Mouse (Mus musculus) midbrain, postnatal 0 days (tissue): ENCODE measurements around the gene Gadd45a. TPM values are rescaled to one million over a fixed set of nuclear protein-coding genes. Genes with fewer than 3 reads are reported as not detected.
A peak's percentile ranks its signal among the peaks of the same experiment; 100 is the strongest.

ENCODE experiments used
- ATAC-seq: fragments of 200-750 bp; cut with Nextera tagmentation; 2 replicates; pipeline ENCODE4 v1.8.0; 2017; ENCODE audit warnings: moderate number of reproducible peaks, mild to moderate bottlenecking, moderate TSS enrichment, moderate library complexity; ENCODE audit not compliant: low FRiP score
- DNase-seq: peaks from one replicate; pipeline ENCODE4 v3.0.0-alpha.2; 2015; ENCODE audit warnings: low spot score
- H3K27ac ChIP-seq: fragments of 300-500 bp; sonication (generic); 2 replicates; pipeline ENCODE4 v1.5.1; 2014; ENCODE audit warnings: low read depth, mild to moderate bottlenecking, low read length, mixed read lengths
- H3K27me3 ChIP-seq: fragments of 300-500 bp; sonication (generic); 2 replicates; pipeline ENCODE4 v1.6.1; 2014; ENCODE audit warnings: low read length, control low read depth, mixed read lengths; ENCODE audit not compliant: insufficient read depth
- H3K36me3 ChIP-seq: fragments of 300-500 bp; sonication (generic); 2 replicates; pipeline ENCODE4 v1.6.1; 2014; ENCODE audit warnings: low read length, control low read depth, mixed read lengths; ENCODE audit not compliant: insufficient read depth
- H3K4me1 ChIP-seq: fragments of 300-500 bp; sonication (generic); 2 replicates; pipeline ENCODE4 v1.6.1; 2014; ENCODE audit warnings: mild to moderate bottlenecking, control low read depth, antibody characterized with exemption, low read length, mixed read lengths; ENCODE audit not compliant: insufficient read depth
- H3K4me2 ChIP-seq: fragments of 300-500 bp; sonication (generic); 2 replicates; pipeline ENCODE4 v1.6.1; 2014; ENCODE audit warnings: low read depth, mild to moderate bottlenecking, low read length, mixed read lengths; ENCODE audit not compliant: poor library complexity, severe bottlenecking
- H3K4me3 ChIP-seq: fragments of 300-500 bp; sonication (generic); 2 replicates; pipeline ENCODE4 v1.5.1; 2014; ENCODE audit warnings: low read depth, mild to moderate bottlenecking, low read length, moderate library complexity
- H3K9ac ChIP-seq: fragments of 300-500 bp; sonication (generic); replicated peaks from 2 replicates; pipeline ENCODE4 v1.6.1; 2014; ENCODE audit warnings: mild to moderate bottlenecking, low read length, moderate library complexity, mixed read lengths; ENCODE audit not compliant: poor library complexity, severe bottlenecking
- H3K9me3 ChIP-seq: fragments of 300-500 bp; sonication (generic); 2 replicates; pipeline ENCODE4 v1.6.1; 2016; ENCODE audit warnings: low read length, control low read depth
- CTCF ChIP-seq: IDR thresholded peaks from 2 replicates; pipeline ENCODE4 v1.5.1; 2016; ENCODE audit warnings: antibody characterized with exemption, mild to moderate bottlenecking
- WGBS: fragments of 180-500 bp; shearing (Covaris S2); extraction: QIAGEN DNeasy Blood & Tissue Kit; methylation state at CpG from one replicate; pipeline ENCODE4 v1.1.7; 2014; 5-methylcytosine and 5-hydroxymethylcytosine counted together
- polyA plus RNA-seq: library from polyadenylated mRNA; unstranded; fragments of >200 nt; fragmentation: Nextera tagmentation; extraction: Ambion mirVana; gene quantifications from 2 replicates; pipeline ENCODE4 v1.2.1, GENCODE M21; 2015
- total RNA-seq: library from RNA; depleted of rRNA; stranded (reverse); fragments of >200 nt; gene quantifications from 2 replicates; pipeline ENCODE4 v1.2.3, GENCODE M21; 2014

The Gadd45a gene
- total and polyA plus RNA-seq, 2 experiments from 2014 or later = 8.6 to 11.2 TPM

DNA sequence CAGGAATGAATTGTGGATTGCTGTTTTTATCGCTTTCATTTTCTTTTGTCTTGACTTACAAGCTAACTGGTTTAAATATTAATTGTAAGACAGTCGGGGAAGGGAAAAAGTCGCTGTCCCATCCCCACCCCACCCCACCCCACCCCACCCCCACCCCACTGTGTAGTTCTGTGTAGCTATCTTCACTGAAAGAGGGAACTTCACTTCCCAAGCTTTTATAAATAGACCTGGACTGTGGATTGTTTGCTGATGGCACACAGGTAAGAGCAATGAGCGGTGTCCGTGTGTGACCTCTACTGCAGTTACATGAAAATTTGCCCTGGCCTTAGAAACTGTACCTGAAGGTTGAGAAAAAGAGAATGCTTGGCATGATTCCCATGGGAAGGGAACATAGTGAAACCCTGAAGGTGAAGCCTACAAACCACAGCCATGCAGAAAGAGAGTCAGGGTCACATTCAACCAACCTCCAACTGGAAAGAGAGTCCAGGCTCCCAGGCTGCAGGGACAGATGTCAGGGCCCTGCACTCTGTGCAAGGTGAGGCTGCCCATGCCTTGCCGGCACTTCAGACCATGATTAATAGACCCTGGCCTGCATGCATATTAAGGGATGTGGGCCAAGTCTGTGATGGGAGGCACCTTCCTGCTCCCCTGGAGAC lies 23.8 kb downstream of the Gadd45a start:
- Histone ChIP-seq H3K4me3 (no peak overlapping the region), H3K27me3 (no peaks in the 10 kb centered on the region), H3K36me3 (no peaks in the 10 kb centered on the region), H3K27ac (no peak overlapping the region), H3K4me1 (no peaks in the 10 kb centered on the region), H3K4me2 (no peak overlapping the region), H3K9me3 (no peaks in the 10 kb centered on the region), H3K9ac (no peak overlapping the region)
- ATAC-seq (no peak), DNase-seq (no peak)
- WGBS = 97% methylated on average over 6 of the region's 6 CpGs
- TF ChIP-seq CTCF = no peak

DNA sequence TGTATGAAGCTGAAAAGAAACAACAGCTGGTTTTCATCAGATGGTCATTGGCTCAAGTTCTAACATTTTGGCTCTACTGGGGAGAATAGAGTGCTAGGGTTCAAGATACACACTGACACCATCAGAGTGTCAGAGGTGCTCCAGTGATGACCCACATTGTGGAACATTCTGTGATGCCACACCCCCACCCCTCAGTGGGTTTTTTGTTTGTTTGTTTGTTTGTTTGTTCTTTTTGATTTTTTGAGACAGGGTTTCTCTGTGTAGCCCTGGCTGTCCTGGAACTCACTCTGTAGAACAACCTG lies 26.1 kb downstream of the Gadd45a start:
- Histone ChIP-seq H3K36me3 (no peaks in the 10 kb centered on the region), H3K27me3 (no peaks in the 10 kb centered on the region), H3K9me3 (no peaks in the 10 kb centered on the region), H3K4me2 (no peak overlapping the region), H3K4me3 (no peak overlapping the region), H3K4me1 (no peaks in the 10 kb centered on the region), H3K9ac (no peak overlapping the region), H3K27ac (no peak overlapping the region)
- no peak for ATAC-seq
- DNase-seq = no peak
- no peak for TF ChIP-seq CTCF

DNA sequence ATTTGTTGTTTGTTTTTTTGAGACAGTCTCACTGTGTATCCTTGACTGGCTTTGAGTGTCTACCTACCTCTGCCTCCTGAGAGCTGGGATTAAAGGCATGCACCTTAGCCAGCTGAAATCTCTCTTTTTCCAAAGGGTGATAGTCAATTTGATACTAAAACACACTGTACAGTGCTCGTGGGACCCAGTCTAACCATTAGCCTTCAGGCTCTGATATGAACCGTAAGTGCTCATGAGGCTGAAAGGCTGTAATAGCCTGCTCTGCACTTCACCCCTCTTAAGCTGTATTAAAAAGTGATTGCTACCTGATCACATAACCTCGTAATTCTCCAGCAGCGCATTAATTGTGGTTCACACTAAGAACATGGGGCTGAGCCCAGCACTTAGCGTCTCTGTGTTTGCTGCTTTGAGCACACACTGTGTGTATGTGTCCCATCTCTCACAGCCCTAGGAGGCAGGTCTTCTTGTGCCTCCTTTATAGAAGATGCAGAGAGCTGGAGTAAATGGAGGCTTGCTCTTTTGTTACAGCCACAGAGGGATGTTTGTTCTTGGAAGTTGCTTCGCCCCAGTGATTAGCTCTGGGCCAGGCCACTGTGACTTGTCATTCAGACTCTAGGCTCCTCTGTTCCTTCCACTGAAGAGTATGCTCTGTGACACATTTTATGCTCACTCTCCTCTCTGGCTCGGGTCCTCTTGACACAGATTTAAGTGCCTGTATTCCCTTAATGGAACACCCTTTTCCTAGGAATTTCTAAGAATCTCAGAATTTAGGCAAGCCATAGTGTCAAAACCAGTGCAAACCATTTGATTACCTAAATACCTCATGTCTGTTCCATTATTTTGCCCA lies 26.7 kb downstream of the Gadd45a start:
- H3K4me2 ChIP-seq = no peak overlapping the region
- H3K27me3 ChIP-seq = no peaks in the 10 kb centered on the region
- H3K9me3 ChIP-seq = no peaks in the 10 kb centered on the region
- ATAC-seq (0 out of 2 replicates have a peak, but pooled peaks have one; percentile 52), DNase-seq (peak; percentile 38)
- H3K4me3 ChIP-seq = no peak overlapping the region
- WGBS = 51% methylated on average over 7 of the region's 7 CpGs
- TF ChIP-seq CTCF = no peak
- H3K9ac ChIP-seq = no peak overlapping the region
- H3K4me1 ChIP-seq = no peaks in the 10 kb centered on the region
- no peak overlapping the region for H3K27ac ChIP-seq
- no peaks in the 10 kb centered on the region for H3K36me3 ChIP-seq

DNA sequence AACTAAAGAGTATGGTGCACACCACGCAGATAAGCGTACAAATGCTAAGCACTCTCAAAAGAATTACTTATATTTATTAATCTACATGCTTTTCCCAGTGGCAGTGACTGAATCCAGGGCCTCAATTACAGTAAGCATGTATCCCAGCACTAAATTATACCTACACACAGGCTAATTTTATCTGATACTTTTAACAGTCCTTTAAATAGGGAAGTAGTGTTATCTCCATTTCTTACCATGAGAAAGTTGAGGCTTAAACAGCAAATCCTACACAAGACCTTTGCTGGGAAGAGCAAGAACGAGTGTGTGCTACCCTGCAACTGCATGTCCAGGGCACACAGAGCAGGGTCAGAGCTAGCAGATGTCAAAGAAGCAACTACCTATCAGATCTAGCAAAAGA lies 27.4 kb downstream of the Gadd45a start:
- ATAC-seq = no peak
- H3K36me3 ChIP-seq = no peaks in the 10 kb centered on the region
- H3K9me3 ChIP-seq = no peaks in the 10 kb centered on the region
- H3K27ac ChIP-seq = no peak overlapping the region
- no peaks in the 10 kb centered on the region for H3K4me1 ChIP-seq
- 89% methylated on average over 3 of the region's 3 CpGs for WGBS
- DNase-seq = no peak
- H3K9ac ChIP-seq = no peak overlapping the region
- no peak overlapping the region for H3K4me3 ChIP-seq
- no peak for TF ChIP-seq CTCF
- H3K27me3 ChIP-seq = no peaks in the 10 kb centered on the region
- H3K4me2 ChIP-seq = no peak overlapping the region

DNA sequence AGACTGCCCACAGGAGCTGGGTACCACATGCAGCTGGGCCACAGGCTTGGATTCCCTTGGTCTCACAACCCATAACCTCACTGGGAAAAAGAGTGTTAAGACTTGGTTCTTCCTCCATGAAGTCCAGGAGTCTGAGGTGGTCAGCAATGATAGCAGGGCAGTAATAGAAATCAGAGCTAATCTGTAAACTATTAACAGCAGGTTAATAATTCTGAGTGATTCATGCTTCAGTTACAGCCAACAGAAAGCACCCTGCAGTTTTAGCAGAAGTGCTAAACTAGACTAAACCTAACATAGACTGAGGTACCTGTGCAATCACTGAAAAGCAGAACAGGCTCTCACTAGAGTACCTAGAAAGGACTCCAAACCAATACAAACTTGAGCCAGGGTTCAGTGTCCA lies 37.5 kb downstream of the Gadd45a start:
- Histone ChIP-seq H3K9me3 (no peaks in the 10 kb centered on the region), H3K4me3 (no peak overlapping the region)

DNA sequence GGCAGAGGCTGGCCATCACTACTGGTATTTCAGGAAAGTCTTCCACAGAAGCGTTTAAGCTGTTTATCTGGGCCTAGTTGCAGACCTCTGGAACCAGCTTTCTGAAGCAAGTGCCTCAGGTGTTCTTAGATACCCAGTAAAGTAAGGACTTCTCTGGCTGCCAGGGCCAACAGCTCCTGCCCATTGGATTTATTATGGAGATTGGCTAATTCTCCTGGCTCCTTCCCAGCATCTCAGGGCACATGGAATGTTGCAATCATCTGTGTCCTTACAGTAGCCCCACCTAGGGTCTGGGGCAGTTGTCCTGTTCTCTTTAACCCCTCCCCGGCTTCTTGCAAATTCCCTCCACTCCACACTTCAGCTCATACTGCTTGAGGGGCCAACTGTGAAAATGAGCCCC lies 38.6 kb downstream of the Gadd45a start:
- no peaks in the 10 kb centered on the region for H3K27me3 ChIP-seq
- ATAC-seq (no peak), DNase-seq (no peak)
- no peak for TF ChIP-seq CTCF
- H3K4me1 ChIP-seq = no peaks in the 10 kb centered on the region
- WGBS = 83% methylated on average over 2 of the region's 2 CpGs
- no peak overlapping the region for H3K27ac ChIP-seq
- H3K4me3 ChIP-seq = no peak overlapping the region
- H3K4me2 ChIP-seq = no peak overlapping the region
- H3K9ac ChIP-seq = no peak overlapping the region
- no peaks in the 10 kb centered on the region for H3K36me3 ChIP-seq
- H3K9me3 ChIP-seq = no peaks in the 10 kb centered on the region

More for the DNA sequence above, 37.5 kb downstream of the Gadd45a start:
- Histone ChIP-seq H3K4me1 (no peaks in the 10 kb centered on the region), H3K27ac (no peak overlapping the region), H3K36me3 (no peaks in the 10 kb centered on the region), H3K27me3 (no peaks in the 10 kb centered on the region), H3K9ac (no peak overlapping the region), H3K4me2 (no peak overlapping the region)
- ATAC-seq (no peak), DNase-seq (no peak)
- no peak for TF ChIP-seq CTCF
